Mouse (Mus musculus) heart, embryonic 13.5 days (tissue): ENCODE measurements around the gene Zfp420. TPM values are rescaled to one million over a fixed set of nuclear protein-coding genes. Genes with fewer than 3 reads are reported as not detected.

ENCODE experiments used
- ATAC-seq: fragments of 200-750 bp; cut with Nextera tagmentation; 2 replicates; pipeline ENCODE4 v1.8.0; 2017; ENCODE audit warnings: moderate TSS enrichment; ENCODE audit not compliant: insufficient number of reproducible peaks, low FRiP score, low TSS enrichment; ENCODE audit errors: extremely low read depth
- H3K27ac ChIP-seq: fragments of 300-500 bp; sonication (generic); replicated peaks from 2 replicates; pipeline ENCODE4 v1.5.1; 2015; ENCODE audit warnings: moderate library complexity, mild to moderate bottlenecking, inconsistent platforms
- H3K27me3 ChIP-seq: fragments of 300-500 bp; sonication (generic); replicated peaks from 2 replicates; pipeline ENCODE4 v1.6.1; 2015; ENCODE audit warnings: mild to moderate bottlenecking, inconsistent platforms
- H3K36me3 ChIP-seq: fragments of 300-500 bp; sonication (generic); 2 replicates; pipeline ENCODE4 v1.6.1; 2015; ENCODE audit warnings: mild to moderate bottlenecking, inconsistent platforms
- H3K4me1 ChIP-seq: fragments of 300-500 bp; sonication (generic); 2 replicates; pipeline ENCODE4 v1.6.1; 2015; ENCODE audit warnings: inconsistent platforms
- H3K4me2 ChIP-seq: fragments of 300-500 bp; sonication (generic); 2 replicates; pipeline ENCODE4 v1.6.1; 2015; ENCODE audit warnings: inconsistent platforms, mild to moderate bottlenecking, moderate library complexity
- H3K4me3 ChIP-seq: fragments of 300-500 bp; sonication (generic); 2 replicates; pipeline ENCODE4 v1.5.1; 2015; ENCODE audit warnings: moderate library complexity, mild to moderate bottlenecking, inconsistent platforms
- H3K9ac ChIP-seq: fragments of 300-500 bp; sonication (generic); 2 replicates; pipeline ENCODE4 v1.6.1; 2015; ENCODE audit warnings: inconsistent platforms, mild to moderate bottlenecking, moderate library complexity
- H3K9me3 ChIP-seq: fragments of 300-500 bp; sonication (generic); 2 replicates; pipeline ENCODE4 v1.6.1; 2016; ENCODE audit warnings: inconsistent platforms
- WGBS: fragments of 180-500 bp; shearing (Covaris S2); methylation state at CpG from one replicate; pipeline ENCODE4 v1.1.7; 2015; ENCODE audit warnings: mixed read lengths; 5-methylcytosine and 5-hydroxymethylcytosine counted together
- microRNA-seq: library from miRNA; unstranded; fragments of <30 nt; microRNA quantifications from one replicate; pipeline ENCODE4, GENCODE M21; 2016
- polyA plus RNA-seq: library from polyadenylated mRNA; unstranded; fragments of >200 nt; fragmentation: Nextera tagmentation; extraction: Ambion mirVana; gene quantifications from 2 replicates; pipeline ENCODE4 v1.2.1, GENCODE M21; 2015

Zfp420 gene
- polyA plus RNA-seq, 1 experiment from 2014 or later, result 3.0 TPM

GRCm38 (mm10) chr7:29922780-29923179 is 63.0 kb downstream of the Zfp420 start:
- Histone ChIP-seq H3K4me3 (no peak overlapping the region), H3K27ac (no peak overlapping the region), H3K9me3 (0 out of 2 replicates have a peak, but pooled peaks cover 3% of the 10 kb centered on the region), H3K4me2 (no peak overlapping the region), H3K4me1 (peaks cover 4% of the 10 kb centered on the region; the same call in 1 of the 2 replicates), H3K9ac (no peak overlapping the region), H3K36me3 (no peaks in the 10 kb centered on the region), H3K27me3 (no peaks in the 10 kb centered on the region)
- no peak for ATAC-seq
- 67% methylated on average over 2 of the region's 2 CpGs for WGBS

Small RNA genes lying within 50 kb of the gene (microRNA-seq; reads per million reads assigned to microRNA genes)
- gene Mir7668, result 0.61 reads per million

Other genes starting within 250 kb of the Zfp420 start
- gene Catsperg2, start 132.9 kb upstream of the Zfp420 start, polyA plus RNA-seq, result not detected in 2 replicates
- 7.2 and 7.3 TPM in 2 replicates for gene Zfp84, start 91.4 kb upstream of the Zfp420 start, polyA plus RNA-seq
- 4.6 and 6.0 TPM in 2 replicates for gene Zfp30, start 76.0 kb upstream of the Zfp420 start, polyA plus RNA-seq
- 9.1 and 9.3 TPM in 2 replicates for gene Zfp790, start 43.9 kb upstream of the Zfp420 start, polyA plus RNA-seq
- 1.7 and 1.9 TPM in 2 replicates for gene Zfp940, start 6.3 kb upstream of the Zfp420 start, polyA plus RNA-seq
- 5.8 and 6.1 TPM in 2 replicates for gene Zfp27, start 46.6 kb downstream of the Zfp420 start, polyA plus RNA-seq
- gene Zfp383, start 48.2 kb downstream of the Zfp420 start, polyA plus RNA-seq, result 3.2 and 3.3 TPM in 2 replicates
- 7.2 TPM in 2 replicates for gene Zfp74, start 94.1 kb downstream of the Zfp420 start, polyA plus RNA-seq
- 17.2 and 20.2 TPM in 2 replicates for gene Zfp568, start 124.0 kb downstream of the Zfp420 start, polyA plus RNA-seq
- gene Zfp14, start 191.4 kb downstream of the Zfp420 start, polyA plus RNA-seq, result 2.5 and 4.0 TPM in 2 replicates
- 4.2 and 4.6 TPM in 2 replicates for gene Zfp82, start 212.9 kb downstream of the Zfp420 start, polyA plus RNA-seq
- 0.29 TPM in 1 of 2 replicates, not detected in the other for gene Gm26920, start 230.4 kb downstream of the Zfp420 start, polyA plus RNA-seq
- gene Zfp566, start 230.5 kb downstream of the Zfp420 start, polyA plus RNA-seq, result 4.7 and 6.0 TPM in 2 replicates
- gene Zfp260, start 234.8 kb downstream of the Zfp420 start, polyA plus RNA-seq, result 70.2 and 76.4 TPM in 2 replicates